Mouse (Mus musculus): ENCODE data around the gene Gstm2. TPM values are rescaled to one million over a fixed set of nuclear protein-coding genes. Genes with fewer than 3 reads are reported as not detected.

Gene Gstm2
- polyA plus RNA-seq, 1 experiment from 2014 or later: 15.6 TPM

- ATAC-seq (ENCODE audit: low FRiP score, low read depth): no peak
- H3K27ac ChIP-seq (replicated peaks): no peak overlapping the region
- WGBS: 48% methylated on average over 3 of the region's 3 CpGs
- H3K4me1 ChIP-seq: 0 out of 2 replicates have a peak, but pooled peaks cover 6% of the 10 kb centered on the region
- no peak overlapping the region for H3K9ac ChIP-seq (replicated peaks)
- H3K27me3 ChIP-seq: no peaks in the 10 kb centered on the region; the same call in 1 of the 2 replicates
- no peaks in the 10 kb centered on the region for H3K9me3 ChIP-seq
- no peaks in the 10 kb centered on the region for H3K36me3 ChIP-seq
- no peak overlapping the region for H3K4me2 ChIP-seq (replicated peaks)
- no peak overlapping the region for H3K4me3 ChIP-seq
These were observed 46.9 kb downstream of the Gstm2 start for GRCm38 (mm10) chr3:107939403-107939802.

- 74% methylated on average over 3 of the region's 3 CpGs for WGBS
- no peaks in the 10 kb centered on the region for H3K9me3 ChIP-seq
These were observed 50.4 kb downstream of the Gstm2 start for GRCm38 (mm10) chr3:107935888-107936287.

GRCm38 (mm10) chr3:107935268-107935667, 51.0 kb downstream of the Gstm2 start:
- ATAC-seq (ENCODE audit: low FRiP score, low read depth): no peak
- peaks cover 13% of the 10 kb centered on the region for H3K4me1 ChIP-seq
- H3K4me2 ChIP-seq (replicated peaks): no peak overlapping the region
- whole genome bisulfite sequencing: 95% methylated on average over 3 of the region's 3 CpGs
- H3K4me3 ChIP-seq: no peak overlapping the region
- no peaks in the 10 kb centered on the region for H3K36me3 ChIP-seq
- H3K27ac ChIP-seq (replicated peaks): no peak overlapping the region
- peaks cover 6% of the 10 kb centered on the region for H3K27me3 ChIP-seq
- H3K9ac ChIP-seq (replicated peaks): no peak overlapping the region
- H3K9me3 ChIP-seq: no peaks in the 10 kb centered on the region

More at GRCm38 (mm10) chr3:107935888-107936287, 50.4 kb downstream of the Gstm2 start:
- no peak overlapping the region for H3K4me3 ChIP-seq
- no peak overlapping the region for H3K4me2 ChIP-seq (replicated peaks)
- no peak overlapping the region for H3K9ac ChIP-seq (replicated peaks)
- no peak overlapping the region for H3K27ac ChIP-seq (replicated peaks)
- H3K36me3 ChIP-seq: no peaks in the 10 kb centered on the region
- ATAC-seq (ENCODE audit: low FRiP score, low read depth): no peak
- H3K27me3 ChIP-seq: peaks cover 6% of the 10 kb centered on the region
- H3K4me1 ChIP-seq: peaks cover 9% of the 10 kb centered on the region

GRCm38 (mm10) chr3:107932128-107932527, 54.1 kb downstream of the Gstm2 start:
- Histone ChIP-seq H3K9ac (replicated peaks) (no peak overlapping the region), H3K36me3 (no peaks in the 10 kb centered on the region), H3K4me1 (peaks cover 17% of the 10 kb centered on the region), H3K9me3 (no peaks in the 10 kb centered on the region), H3K27ac (replicated peaks) (no peak overlapping the region), H3K4me2 (replicated peaks) (no peak overlapping the region), H3K27me3 (peaks cover 6% of the 10 kb centered on the region), H3K4me3 (no peak overlapping the region)
- WGBS: 85% methylated on average over 6 of the region's 6 CpGs
- no peak for ATAC-seq (ENCODE audit: low FRiP score, low read depth)

Other genes with a start within 250 kb of the Gstm2 start
- 7.1 and 8.5 TPM in 2 replicates for gene Csf1, start 226.0 kb downstream of the Gstm2 start, polyA plus RNA-seq (2016; fragmentation: Nextera tagmentation; extraction: Ambion mirVana)
- not detected in 2 replicates for gene Eps8l3, start 109.2 kb downstream of the Gstm2 start, polyA plus RNA-seq (2016; fragmentation: Nextera tagmentation; extraction: Ambion mirVana)
- 219 and 231 TPM in 2 replicates for gene Gstm5, start 90.6 kb downstream of the Gstm2 start, polyA plus RNA-seq (2016; fragmentation: Nextera tagmentation; extraction: Ambion mirVana)
- 72.7 and 79.8 TPM in 2 replicates for gene Gstm7, start 54.6 kb downstream of the Gstm2 start, polyA plus RNA-seq (2016; fragmentation: Nextera tagmentation; extraction: Ambion mirVana)
- gene Gstm6, start 42.7 kb downstream of the Gstm2 start, polyA plus RNA-seq (2016; fragmentation: Nextera tagmentation; extraction: Ambion mirVana): 10.0 and 12.2 TPM in 2 replicates
- not detected in 2 replicates for gene Gstm3, start 17.2 kb downstream of the Gstm2 start, polyA plus RNA-seq (2016; fragmentation: Nextera tagmentation; extraction: Ambion mirVana)
- 22.5 and 25.5 TPM in 2 replicates for gene Gstm1, start 31.5 kb upstream of the Gstm2 start, polyA plus RNA-seq (2016; fragmentation: Nextera tagmentation; extraction: Ambion mirVana)
- 12.6 and 13.5 TPM in 2 replicates for gene Gstm4, start 58.4 kb upstream of the Gstm2 start, polyA plus RNA-seq (2016; fragmentation: Nextera tagmentation; extraction: Ambion mirVana)
- gene Ampd2, start 100.2 kb upstream of the Gstm2 start, polyA plus RNA-seq (2016; fragmentation: Nextera tagmentation; extraction: Ambion mirVana): 50.7 and 51.5 TPM in 2 replicates
- gene Gnat2, start 106.3 kb upstream of the Gstm2 start, polyA plus RNA-seq (2016; fragmentation: Nextera tagmentation; extraction: Ambion mirVana): 0.41 and 0.50 TPM in 2 replicates
- 189 and 199 TPM in 2 replicates for gene Gnai3, start 159.7 kb upstream of the Gstm2 start, polyA plus RNA-seq (2016; fragmentation: Nextera tagmentation; extraction: Ambion mirVana)
- gene Gpr61, start 168.4 kb upstream of the Gstm2 start, polyA plus RNA-seq (2016; fragmentation: Nextera tagmentation; extraction: Ambion mirVana): 0.80 and 1.0 TPM in 2 replicates
- 7.5 and 9.3 TPM in 2 replicates for gene Amigo1, start 199.9 kb upstream of the Gstm2 start, polyA plus RNA-seq (2016; fragmentation: Nextera tagmentation; extraction: Ambion mirVana)
- 5.6 TPM in 2 replicates for gene Cyb561d1, start 214.8 kb upstream of the Gstm2 start, polyA plus RNA-seq (2016; fragmentation: Nextera tagmentation; extraction: Ambion mirVana)
- 28.9 and 29.8 TPM in 2 replicates for gene Atxn7l2, start 224.5 kb upstream of the Gstm2 start, polyA plus RNA-seq (2016; fragmentation: Nextera tagmentation; extraction: Ambion mirVana)
- gene Sypl2, start 240.2 kb upstream of the Gstm2 start, polyA plus RNA-seq (2016; fragmentation: Nextera tagmentation; extraction: Ambion mirVana): 1.3 and 2.0 TPM in 2 replicates